Mouse (Mus musculus) 3134 (cell line): ENCODE measurements around the gene Ubqln4.
"Not testable (repeated sequence)": the region's sequence is repeated elsewhere in the genome, so short reads cannot be mapped to it uniquely, and the experiment has no call there.

Experiments
- DNase-seq: peaks from one replicate; pipeline ENCODE4 v3.0.0-alpha.2; 2011; ENCODE audit warnings: low spot score; ENCODE audit not compliant: insufficient read length; ENCODE audit errors: extremely low read depth

Gene Ubqln4

DNA sequence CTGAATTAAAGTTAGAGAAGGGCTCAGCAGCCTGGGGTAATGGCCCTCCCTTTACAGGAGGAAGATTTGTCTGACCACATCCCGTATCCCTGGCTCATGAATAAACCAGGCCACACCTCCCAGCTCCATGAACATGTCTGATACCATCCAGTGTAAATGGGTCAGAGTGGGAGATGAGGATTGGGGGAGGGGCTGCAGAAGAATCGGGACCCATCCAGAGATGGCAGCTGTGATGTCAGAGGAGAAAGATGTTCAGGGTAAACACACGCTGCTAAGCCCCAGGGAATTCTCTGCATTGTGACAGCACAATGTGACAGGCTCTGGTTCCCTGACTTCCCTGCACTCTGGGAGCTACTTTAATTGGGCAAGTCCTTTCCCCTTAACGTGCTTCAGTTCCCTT lies 9.9 kb downstream of the Ubqln4 start:
- DNase-seq: no peak

DNA sequence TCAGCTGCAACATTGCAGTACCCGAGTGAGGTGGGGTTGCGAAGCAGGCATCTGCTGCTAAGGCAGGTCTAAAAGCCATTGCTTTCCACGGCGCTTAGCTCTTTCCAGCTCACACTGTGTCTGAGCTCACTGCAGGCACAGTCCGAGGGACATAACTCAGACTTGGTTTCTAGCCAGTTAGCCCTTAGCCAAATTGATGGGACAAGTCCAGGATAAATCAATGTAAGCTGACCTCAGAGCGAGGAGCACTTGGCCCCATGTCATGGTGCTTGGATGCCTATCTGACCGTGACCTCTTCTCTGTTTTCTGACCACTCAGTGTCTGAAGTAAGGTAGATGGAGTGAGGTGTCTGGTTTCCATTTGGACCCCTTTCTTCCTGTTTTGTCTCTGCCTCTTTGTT lies 10.4 kb downstream of the Ubqln4 start:
- no peak for DNase-seq

DNA sequence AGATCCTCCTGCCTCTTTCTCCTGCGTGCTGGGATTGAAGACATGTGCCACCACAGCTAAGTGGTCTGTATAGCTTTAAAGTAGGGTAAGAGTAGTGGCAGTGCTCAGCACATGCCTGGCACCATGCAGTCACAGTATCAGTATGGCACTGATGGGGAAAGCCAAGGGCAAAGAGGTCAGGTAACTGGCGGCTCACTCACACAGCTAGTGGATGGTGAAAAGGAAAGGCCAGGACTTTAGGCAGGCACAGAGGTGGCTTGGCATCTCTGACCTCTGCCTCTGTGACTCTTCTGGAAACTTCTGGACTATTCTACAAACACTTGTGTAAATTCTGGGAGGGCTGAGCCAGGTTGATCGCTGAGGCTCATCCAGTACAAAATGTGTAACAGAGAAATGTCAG lies 12.6 kb downstream of the Ubqln4 start:
- no peak for DNase-seq

DNA sequence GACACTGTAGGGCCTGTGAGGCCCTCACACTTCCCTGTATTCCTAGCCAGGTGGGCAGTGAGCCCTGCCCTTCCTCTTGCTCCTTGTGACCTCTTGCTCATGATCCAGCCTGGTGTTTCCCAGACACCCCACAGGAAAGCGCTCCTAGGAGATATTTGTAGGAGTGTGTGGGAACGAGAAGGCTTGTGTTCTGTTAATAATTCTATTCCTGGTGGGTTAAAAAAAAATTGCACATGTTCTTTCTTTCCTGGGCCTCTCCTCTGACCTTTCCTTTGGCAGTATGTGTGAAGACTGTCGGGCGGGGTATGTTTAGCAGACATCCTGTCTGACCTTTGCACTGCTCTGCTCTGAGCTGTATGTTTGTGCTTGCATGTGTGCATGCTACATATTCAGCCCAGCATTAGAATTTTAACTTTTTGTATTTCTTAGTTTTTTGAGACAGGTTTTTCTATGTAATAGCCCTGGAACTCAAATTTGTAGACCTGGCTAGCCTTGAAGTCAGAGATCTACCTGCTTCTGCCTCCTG lies 13.0 kb downstream of the Ubqln4 start:
- DNase-seq: no peak

DNA sequence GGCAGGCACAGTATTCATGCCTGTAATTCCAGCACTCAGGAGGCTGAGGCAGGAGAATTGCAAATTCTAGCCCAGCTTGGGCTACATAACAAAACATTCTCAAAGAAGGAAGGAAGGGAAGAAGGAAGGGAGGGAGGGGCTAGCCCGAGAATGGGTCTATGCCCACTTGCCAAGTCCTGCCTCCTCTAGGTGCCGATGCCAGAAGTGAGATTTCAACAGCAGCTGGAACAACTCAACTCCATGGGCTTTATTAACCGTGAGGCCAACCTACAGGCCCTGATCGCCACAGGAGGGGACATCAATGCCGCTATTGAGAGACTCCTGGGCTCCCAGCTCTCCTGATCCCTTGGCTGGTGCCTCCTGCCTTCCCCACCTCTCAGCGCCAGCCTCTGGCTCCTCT lies 14.3 kb downstream of the Ubqln4 start:
- no peak for DNase-seq

DNA sequence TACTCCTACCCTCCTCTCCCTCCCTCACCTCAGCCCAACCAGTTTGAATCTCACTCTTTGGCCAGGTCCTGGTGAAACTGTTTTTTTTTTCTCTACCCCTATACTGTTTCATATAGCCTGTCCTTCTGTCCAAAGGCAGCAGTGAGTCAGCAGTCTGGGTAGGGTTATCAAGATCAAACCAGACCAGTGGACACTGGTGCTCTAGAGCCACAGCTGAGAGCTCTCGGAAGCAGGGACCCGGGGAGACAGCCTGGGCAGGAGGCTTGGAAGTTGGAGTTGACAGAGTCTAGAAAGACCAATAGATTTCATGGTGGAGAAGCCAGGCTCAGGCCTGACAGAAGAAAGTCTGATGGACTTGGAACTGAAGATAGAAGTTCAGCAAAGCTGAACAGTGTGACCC lies 15.1 kb downstream of the Ubqln4 start:
- DNase-seq: no peak

DNA sequence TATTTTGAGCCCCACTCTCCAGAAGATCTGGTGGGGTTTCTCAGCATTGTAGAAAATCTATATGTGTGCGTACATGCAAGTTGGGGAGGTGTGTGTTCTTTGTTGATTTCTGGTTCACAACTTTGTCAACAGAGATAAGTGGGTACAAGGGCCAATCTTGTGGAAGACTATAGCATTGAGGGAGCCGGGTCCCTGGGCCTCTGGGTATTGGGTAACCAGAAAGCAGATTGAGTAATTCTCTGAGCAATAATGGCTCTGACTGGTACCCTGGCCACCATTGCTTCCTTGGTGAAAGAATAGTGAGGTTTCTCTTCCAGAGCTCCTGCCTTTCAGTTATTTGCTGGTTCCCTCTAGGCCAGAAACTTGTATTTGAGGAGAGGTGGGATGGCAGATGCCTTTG lies 15.5 kb downstream of the Ubqln4 start:
- DNase-seq: no peak

DNA sequence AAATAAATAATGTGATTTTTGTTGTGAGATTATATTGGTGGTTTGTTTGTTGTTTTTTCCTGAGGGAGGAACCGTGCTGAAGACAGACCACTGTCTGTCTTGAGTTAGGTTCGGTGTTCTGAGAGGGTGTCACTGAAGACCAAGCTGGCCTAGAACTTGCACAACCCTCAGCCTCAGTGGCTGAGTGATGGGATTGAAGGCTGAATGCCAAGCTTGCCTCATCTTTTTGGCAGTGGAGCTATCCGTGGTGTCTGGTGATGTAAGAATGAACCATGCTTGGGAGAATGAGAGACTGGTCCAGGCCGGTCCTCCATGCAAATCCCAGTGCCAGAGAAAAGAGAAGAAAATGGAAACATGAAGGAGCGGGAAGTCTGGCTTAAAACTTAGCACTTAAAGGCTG lies 16.1 kb downstream of the Ubqln4 start:
- no peak for DNase-seq

DNA sequence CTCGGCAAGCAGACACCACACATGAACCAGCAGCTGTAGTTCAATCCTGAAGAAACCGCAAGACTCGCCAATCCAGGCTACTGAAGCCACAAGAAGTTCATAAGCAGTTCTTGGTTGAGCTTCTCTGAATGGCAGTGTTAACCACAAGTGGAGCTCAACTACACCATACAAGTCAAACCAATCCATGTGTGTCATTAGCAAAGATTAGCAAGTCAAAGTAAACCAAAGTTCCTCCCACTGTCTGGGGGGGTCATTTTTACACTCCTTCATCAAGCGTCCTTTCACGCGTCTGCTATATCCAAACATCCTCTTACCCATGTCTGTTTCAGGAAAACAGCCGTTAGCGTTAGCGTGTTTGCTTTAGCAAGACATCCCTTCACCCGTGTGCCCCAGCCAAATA lies 16.8 kb downstream of the Ubqln4 start:
- no peak for DNase-seq

DNA sequence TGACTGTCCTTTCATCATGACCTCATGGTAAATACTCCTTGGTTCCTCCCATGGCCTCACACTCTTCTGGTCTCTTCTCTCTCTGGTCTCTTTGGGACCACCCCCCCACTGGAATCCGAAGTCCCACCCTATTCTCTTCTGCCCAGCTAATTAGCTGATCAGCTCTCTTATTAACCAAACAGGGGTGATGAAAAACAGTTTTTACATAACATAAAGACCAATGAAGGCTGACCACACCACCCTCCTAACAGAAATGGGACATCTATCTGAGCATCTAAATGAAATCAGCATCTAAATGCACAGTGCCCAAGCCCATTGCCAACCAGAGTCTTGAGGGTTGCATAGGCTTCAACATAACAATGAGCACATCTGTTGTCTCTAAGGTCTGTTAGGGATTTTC lies 18.3 kb downstream of the Ubqln4 start:
- DNase-seq: no peak

DNA sequence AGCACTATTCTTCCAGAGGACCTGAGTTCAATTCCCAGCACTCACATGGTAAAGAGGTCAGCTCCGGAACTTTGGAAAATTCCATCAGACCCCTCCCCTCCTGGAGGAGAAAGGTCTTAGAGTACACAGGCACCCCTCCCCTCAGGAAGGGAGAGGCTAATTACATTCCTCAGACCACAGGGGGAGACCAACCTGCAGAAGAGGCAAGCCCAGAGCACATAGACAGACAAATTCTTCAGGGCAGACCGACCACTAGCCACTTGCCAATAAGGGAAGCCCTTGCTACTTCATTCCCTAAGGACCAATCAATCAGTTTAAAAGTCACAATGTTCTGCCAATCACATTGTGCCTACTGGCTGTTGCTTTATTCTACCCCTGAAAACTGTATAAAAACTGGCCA lies 19.3 kb downstream of the Ubqln4 start:
- DNase-seq: no peak

DNA sequence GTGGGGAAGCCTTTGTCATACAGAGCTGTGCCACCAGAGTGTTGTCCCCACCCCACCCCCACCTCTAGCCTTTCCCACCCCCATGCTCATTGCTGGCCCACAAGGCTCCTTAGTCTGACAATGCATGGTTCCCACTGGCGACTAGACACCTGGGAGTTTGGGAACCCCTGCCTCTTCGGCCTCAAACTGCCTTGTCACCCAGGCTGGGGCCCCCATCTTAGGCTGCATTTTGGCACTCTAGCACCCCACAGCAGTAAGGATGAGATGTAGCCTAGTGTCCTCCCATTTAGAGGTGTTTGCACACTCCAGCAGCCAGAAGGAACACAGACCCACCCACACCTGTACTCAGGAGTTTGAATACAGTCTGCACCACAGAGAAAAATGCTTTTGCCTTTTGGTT lies 20.3 kb downstream of the Ubqln4 start:
- no peak for DNase-seq

DNA sequence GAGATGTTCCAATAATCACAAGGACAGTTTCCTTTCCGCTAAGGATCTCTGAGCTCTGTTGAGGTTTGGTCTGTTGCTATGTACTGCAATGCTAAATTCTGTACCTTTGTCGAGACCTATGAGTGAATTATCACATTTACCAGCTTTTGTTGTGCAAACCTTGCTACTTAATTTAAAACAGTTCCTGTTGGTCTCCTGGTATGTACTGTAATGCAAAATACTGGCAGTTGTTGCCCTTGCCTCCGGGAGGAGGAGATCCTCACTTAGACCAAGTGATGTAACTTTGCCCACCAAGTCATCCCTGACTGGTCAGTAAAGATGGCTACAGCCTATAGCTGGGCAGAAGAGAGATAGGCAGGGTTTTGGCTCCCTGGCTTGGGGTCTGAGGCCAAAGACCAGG lies 22.0 kb downstream of the Ubqln4 start, which contains the start of gene Ssr2:
TSS of gene Ssr2 (plus strand) at position 337 of the 400 bp plus-strand sequence.
- no peak for DNase-seq

DNA sequence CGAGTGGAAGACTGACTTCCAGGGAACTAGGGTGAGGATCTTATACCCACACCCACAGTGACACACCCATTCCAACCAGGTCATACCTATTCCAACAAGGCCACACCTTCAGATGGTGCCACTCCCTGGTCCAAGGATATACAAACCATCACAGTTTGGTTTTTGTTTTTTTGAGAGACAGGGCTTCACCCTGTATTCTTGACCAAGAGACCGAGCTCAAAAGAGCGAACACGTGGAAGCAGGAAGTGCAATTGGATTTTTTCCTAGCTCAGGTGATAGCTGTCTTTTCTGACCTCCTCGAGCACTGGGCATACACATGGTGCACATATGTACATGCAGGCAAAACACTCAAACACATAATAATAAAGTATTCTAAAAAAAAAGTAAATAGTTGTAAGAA lies 24.3 kb downstream of the Ubqln4 start:
- DNase-seq: not testable (repeated sequence)

DNA sequence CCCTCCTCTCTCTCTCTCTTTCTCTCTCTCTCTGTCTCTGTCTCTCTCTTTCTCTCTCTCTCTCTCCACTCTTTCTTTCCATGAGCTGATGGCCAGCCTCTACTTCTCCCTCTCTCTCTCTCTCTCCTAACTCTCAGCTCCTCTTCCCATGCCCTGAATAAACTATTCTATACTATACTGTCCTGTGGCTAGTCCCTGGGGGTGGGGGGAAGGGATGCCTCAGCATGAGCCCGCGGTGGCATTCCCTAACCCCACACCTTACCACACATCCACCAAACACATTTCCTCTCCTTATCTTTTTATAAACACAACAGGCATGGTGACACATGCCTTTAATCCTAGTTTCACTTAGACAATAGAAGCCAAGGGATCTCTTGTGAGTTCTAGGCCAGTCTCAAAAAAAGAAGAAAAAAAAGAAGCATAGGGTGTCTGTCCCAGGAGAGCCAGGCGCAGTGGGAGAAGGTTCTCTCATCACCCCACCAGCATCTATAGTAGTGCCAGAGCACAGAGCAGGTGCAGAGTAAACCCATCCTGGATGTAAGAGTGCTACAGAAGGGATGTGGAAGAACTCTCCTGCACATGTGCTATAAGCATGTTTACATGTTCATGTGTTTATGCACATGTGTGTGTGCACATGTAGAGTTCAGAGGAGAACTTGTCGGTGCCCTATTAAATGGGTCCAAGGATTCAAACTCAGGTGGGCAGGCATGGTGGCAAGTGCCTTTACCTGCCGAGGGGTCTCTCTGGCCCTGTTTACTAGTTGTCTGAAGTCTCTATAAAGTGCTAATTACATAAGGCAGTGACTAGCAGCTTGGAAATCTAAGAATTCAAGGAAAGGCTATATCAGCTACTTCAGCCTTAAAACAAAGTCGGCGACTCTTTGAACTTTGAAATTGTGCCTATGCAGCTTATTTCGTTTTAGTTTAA lies 25.2 kb downstream of the Ubqln4 start:
- DNase-seq: no peak

DNA sequence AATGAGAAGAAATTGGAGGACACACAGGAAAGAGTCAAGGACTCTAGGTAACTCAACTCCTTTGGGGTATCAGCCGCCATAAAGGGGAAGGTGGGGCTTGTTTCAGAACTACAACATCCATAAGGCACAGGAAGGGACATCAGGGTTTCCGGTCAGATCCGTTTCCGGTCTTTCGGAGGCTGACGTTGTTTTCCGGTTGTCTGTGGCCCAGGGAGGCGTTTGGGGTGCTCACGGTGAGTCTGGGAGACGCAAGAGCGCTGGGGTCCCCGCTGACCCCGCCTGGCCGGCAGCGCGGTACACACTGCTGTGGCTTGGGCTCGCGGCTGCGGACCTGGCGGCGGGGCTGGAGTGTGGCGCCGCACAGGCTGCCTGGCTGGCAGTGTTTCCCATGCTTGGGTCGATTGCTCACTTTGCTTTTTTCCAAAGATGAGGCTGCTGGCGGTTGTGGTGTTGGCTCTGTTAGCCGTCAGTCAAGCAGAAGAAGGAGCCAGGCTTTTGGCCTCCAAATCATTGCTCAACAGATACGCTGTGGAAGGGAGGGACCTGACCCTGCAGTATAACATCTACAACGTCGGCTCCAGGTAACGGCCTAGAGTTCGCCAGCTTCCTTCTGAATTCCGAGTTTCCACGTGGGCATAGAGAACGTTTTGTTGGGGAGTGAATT lies 26.0 kb downstream of the Ubqln4 start:
- peak; percentile 80 for DNase-seq

DNA sequence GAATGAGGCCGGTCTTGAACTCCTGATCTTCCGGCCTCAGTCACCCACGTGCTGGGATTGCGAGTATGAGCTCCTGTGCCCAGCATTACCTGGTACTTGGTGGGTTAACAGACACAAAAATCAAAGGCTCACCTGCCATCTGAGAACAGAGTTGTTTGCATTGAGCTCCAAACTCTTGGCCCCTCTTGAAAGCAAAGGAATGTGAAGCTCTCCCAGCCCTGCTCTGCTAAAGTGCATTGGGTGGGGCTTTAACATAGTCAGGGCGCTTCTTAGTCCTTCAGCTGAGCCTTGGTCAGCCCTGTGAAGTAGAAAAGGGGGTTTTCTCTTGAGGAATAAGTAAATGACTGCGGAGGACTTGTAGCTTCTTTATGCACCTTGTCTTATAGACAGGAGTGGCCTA lies 32.2 kb downstream of the Ubqln4 start:
- no peak for DNase-seq

DNA sequence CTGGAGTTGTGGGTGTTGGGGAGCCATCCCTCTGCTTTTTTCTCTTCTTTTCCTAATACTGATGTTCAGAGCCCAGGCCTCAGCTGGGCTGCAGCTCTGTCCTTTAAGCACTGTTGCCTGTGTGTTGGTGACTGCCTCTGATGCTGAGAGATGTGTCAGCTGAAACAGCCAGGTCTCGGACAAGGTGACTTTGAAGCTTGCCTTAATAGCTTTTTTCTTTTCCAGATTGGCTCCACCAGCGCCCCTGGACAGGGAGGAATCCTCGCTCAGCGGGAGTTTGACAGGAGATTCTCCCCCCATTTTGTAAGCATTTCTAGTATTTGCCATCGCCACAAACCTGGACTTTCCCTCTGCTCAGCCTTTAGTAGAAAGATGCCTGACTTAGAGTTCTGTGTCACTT lies 33.1 kb downstream of the Ubqln4 start:
- no peak for DNase-seq

DNA sequence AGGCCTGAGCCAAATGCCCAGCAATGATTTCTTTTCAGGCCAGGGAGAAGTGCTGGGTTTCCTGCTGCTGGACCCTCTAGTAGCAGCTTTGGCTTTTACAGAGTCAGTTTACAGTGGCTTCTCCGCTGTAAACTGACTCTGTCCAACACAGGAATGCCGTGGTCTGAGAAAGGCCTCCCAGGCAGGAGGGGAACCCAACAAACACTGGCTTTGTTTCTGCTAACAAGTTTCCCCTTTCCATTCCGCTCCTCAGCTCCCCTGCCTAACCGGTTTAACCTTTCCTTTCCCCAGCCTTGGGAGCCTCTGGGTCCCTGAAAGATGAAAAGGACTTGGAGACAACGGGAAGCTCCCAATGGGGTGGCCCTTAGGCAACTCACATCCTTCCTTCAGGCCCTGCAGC lies 36.7 kb downstream of the Ubqln4 start:
- DNase-seq: no peak

DNA sequence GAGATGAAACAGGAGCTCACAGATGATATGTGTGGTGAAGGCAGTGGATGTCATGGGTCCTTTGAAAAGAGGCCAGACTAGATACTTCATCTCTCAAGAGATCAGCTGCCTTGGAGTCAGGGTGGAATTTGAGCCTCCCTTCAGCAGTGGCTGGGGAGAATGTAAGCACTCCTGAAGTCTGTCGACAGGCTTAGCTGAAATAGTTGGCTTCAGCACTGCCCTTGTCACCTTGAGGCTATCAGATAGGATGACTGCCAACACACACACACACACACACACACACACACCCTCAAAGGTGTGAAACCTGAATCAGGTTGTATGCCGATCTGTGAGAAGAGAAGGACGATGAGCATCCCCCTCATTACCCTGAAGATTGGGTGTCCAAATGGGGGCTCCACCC lies 37.5 kb downstream of the Ubqln4 start:
- DNase-seq: no peak

DNA sequence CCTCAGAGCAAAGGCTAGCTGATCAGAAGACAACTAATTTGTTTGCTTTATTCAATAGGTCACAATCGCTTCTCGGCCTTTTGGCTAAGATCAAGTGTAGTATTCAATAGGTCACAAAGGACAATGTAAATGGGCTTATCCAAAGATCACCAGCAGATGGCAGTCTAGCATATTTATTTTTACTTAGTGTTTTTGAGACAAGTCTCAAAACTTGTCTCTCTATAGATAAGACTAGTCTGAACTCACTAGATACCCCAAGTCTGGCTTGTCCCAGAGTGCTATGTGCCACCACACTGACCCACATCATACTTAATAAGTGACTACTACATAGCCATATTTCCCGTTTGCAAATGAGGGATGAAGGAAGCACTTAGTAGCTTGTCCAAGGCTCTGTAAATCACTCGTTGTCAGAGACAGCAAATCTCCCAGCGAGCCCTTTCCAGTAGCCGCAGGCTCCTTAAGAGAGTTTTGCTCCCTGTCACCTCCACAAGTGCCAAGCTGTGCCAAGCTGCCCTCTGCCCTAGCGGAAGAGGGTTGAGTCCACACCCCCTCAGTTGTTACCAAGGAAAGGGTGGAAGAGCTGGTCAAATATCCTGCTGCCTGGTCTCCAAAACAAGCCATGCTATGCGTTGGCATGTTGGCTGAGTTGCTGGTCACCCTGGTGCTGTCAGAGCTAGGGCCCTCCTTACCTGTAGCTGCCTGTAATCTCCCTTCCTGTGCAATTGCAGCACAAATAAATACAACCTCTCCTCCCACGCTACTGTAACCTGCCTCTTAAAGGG lies 38.6 kb downstream of the Ubqln4 start:
- DNase-seq: peak; percentile 62
